Mouse (Mus musculus): Measurements from ENCODE around the gene Acer3.
A peak's percentile ranks its signal among the peaks of the same experiment; 100 is the strongest.

Acer3 gene

DNA sequence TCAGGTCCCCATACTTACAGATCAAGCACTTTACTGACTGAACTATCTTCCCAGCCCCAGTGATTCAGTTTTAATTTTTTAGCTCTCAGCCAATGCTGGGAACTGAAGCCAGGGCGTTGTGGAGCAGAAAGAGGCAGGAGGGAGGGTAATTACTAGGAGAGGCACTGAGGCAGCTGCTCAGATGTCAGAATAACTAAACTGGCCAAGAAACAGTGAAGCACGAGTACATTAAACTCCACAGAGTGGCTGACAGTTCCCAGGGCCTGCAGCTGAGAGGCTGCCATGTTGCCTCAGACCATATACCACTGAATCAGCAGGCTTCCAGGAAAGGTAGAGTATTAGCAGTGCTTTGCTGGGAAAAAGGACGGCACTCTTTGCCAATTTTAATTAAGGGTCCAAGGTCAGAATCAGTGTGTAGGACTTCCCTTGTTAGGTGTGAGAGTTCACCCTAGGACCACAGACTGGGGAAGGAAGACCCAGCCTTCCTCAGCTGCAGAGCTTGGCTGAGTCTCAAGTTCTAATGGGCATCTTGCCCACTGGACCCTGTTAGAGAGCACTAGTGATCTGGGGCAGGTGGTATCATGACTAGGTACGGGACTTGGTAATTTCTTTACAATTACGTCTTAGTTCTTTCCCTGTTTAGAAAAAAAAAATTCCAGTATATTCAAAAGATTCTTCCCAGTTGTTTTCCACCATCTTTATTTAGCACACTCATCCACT is 11.8 kb upstream of the Acer3 start:
- DNase-seq, result no peak

DNA sequence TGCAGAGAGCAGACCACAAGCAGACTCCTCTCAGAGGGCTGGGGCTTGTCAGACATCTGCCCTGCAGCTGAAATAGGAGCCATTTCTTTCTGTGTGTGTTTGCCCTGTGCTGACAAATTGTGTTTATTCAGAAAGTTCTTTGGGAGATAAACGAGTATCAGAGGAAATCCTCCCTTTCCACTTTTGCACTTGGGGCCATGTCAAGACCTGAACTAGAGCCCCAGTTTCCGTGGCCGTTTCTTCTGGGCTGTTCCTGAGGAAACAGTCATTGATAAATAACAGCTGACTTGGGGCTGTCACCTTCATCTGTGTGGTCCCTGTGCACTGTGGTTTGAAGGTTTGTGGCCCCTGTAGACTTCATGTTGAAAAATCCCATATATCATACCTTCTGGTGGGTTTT is 10.9 kb upstream of the Acer3 start:
- DNase-seq, result no peak

DNA sequence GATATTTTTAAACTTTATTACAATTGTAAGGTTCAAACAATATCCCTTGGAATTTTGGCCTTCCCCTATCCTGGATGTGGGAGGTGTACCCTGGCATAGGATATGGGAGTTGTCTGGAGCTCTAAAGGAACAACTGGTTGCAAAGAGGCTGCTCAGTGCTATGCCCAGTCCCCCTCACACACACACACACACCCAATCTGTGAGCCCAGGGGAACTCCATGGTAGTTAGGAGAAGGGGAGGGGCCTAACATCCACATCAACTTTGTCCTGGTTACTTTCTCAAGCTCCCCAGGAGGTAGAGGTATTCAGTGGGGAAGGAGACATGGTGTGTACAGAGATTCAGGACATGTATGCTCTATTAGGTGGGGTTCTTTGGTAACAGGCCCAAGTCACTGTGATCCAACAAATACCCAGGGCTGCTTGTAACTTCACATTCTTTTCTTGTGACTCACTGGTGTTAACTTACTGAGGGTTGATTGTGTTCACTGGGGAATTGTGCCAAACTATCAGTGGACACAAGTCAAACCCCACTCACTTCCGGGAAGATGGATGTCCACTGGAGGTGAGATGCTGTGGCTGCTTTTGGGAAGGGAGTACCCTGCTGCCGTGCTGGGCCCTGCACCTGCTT is 9.5 kb upstream of the Acer3 start:
- no peak for DNase-seq

DNA sequence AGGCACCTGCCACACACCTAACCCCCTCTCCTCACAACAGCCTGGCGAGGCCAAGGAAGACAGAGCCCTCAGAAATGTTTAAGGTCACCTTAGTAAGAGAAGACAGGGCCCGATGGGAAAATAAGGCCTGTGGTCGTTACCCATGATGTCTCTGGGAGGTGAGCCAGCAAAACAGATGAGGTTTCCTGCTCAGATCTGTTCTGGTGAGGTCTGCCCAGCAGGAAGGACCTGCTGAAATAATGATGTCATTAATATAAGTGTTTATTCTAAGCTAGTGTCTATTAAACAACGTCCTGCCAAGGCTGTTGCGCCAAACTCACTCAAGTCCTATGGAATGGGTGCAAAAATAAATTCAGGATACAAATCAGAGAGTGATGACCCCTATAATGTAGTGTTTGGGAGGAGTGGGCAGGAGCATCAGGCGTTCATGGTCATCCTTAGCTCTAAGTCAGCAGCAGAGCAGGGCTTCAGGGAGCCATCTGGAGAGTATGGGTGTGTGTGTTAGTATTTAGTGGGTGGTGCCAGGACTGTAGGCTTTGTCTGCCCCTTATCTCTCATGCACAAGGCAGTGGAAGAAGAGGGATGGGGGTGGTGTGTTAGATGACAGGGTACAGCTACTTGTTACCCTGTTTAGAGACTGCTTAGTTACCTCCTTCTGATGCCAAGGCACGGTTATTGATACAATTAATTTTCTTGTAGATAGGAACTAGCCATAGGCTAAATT is 8.8 kb upstream of the Acer3 start:
- no peak for DNase-seq

DNA sequence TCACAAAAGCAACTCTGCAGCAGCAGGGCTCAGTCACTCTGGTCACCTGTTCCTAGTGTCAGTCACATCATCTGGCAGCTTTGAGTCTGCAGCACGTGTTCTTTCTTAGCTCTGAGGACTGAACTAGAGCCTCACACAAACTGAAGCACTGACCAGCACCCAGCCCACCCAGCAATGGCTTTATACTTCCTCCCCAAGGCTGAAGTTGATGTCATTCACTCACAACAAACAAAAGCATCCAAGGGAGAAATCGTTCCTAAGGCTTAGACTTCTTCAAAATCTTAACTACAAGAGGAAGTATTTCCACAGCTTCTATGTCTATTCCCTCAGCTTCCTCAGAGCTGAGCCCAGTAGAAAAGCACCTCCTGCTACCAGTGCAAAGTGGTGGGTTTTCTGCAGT is 7.3 kb upstream of the Acer3 start:
- no peak for DNase-seq

DNA sequence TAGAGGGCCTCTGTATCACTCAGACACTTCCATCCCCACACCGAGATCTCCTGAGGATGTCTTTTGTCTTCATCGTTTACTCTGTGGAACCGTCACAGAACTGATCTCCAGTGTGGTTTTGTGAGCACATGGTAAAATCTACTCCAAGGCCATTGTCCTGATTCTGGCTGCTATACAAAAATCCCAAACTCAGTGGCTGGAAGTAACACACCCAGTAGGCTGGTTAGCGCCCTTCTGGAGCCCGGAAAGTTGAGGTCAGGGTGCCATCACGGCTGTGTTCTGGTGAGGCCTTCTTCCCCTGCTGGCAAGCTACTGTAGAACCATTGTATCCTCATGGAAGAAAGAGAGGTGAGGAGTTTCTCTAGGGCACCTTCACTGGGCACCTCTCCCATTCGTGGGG is 5.0 kb upstream of the Acer3 start:
- no peak for DNase-seq

DNA sequence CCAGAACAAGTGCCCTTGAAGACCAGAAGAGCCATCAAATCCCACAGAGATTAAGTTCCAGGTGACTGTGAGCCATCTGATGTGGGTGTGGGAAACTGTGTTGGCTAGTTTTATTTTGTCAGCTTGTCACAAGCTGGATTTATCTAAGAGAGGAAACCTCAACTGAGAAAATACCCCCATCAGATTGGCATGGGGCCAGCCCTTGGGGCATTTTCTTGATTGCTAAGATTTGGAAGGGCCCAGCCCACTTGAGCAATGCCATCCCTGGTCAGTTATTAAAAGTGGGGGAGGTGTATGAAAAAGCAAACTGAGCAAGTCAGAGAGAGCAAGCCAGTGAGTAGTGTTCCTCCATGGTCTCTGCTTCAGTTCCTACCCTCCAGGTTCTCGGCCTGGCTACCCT is 3.2 kb upstream of the Acer3 start:
- DNase-seq, result no peak

DNA sequence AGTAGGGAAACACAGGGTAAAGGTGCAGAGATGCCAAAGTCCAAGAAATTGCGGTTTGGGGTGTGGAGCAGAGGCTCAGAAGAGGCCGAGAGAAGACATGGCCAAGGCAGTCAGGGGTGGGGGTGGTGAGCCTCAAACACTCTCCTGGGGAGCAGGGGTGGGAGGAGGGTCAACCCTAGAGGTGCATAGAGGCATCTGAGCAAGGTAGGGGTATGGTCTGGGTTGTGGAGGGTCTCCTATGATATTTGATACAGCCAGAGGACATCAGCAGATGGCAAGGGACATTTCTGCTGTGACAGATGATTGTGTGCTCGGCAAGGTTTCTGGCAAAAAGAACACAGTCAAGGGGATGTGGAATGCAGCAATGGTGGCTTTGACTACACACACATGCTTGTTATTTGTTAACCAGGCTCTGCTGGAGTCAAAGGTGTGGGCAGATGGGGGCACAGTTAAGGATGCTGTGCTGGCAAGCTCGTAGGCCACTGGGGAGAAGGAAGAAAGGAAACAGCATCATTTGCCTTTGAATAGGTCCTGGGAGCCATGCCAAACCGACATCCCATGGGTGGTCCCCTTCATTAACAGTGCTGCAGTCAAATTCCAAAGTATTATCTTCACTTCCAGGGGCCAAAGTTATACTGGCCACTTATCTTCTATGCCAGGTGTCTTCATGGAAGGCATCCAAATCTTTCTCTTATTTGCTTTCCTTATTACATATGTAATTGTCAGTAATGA is 2.4 kb upstream of the Acer3 start:
- DNase-seq, result no peak

DNA sequence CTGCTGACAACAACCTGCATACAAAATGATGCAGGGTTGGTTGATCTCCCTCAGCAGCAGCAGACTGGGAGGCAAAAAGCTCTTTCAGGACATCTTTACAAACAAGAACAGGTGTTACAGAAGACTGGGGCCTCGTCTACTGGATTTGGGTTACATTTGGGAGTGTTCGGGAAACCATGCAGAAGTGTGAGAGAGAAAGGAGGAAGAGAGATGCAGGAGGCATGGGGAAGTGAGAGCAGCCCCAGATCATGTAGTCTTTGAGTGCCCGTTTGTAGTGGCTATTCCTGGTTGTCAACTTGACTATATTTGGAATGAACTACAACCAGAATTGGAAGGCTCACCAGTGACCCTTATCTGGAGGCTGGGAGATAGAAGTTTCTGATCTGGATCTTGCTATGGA is 1.4 kb upstream of the Acer3 start:
- DNase-seq, result no peak

DNA sequence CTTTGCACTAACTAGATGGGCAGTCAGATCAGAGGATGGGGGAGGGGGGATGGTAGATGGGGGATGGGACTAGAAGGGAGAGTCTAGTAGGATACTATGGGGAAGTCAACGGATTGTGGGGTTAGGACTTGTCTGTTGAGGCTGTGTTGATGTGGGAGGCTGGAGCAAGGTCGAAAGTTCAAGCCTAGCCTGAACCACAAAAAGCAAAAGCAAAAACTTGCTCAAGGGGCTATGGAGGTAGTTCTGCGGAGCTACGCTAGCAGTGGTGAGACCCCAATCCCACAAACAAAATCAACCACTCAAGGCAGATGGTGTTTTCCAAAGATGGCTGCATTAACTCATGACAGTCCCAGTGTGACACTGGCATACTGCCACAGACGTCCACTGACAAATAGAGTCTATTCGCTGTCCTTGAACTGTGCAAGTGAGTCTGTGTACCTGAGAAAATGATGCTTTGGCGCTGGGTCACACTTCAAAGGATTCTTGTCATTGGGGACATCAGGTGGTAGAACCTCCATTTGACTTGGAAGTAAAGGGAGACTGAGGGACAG is 927 bp downstream of the Acer3 start:
- no peak for DNase-seq

DNA sequence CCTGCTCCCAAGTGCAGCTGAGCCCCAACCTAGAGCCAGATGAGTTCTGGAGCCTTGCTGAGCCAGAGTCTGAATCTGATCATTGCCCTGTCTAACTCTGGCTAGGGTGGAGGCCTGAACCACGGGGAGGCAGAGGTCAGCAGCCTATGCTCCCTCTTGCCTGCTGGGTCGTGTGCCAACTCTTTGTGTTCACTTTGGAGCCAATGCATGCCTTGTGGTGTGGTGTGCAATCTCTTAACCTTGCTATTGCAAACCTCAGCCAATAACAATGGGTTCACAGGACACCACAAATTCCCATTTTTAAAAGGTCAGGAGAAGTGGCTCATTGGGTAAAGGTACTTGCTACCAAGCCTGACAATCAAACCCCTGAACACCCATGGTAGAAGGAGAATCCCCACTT is 4.4 kb downstream of the Acer3 start:
- no peak for DNase-seq

DNA sequence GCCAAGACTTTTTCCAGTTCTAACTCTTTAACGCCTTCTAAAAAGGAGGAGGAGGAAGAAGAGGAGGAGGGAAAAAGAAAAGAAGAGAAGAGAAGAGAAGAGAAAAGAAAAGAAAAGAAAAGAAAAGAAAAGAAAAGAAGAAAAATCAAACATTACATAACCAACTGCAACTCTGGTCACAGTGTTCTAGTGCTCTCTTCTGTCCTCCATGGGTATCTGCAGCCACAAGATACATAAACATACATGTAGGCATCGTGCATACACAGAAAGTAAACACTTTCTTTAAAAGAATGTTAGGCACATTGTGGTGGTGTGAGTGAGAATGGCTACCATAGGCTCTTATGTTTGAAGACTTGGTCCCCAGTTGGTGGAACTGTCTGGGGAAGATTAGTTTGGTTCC is 5.9 kb downstream of the Acer3 start:
- no peak for DNase-seq

DNA sequence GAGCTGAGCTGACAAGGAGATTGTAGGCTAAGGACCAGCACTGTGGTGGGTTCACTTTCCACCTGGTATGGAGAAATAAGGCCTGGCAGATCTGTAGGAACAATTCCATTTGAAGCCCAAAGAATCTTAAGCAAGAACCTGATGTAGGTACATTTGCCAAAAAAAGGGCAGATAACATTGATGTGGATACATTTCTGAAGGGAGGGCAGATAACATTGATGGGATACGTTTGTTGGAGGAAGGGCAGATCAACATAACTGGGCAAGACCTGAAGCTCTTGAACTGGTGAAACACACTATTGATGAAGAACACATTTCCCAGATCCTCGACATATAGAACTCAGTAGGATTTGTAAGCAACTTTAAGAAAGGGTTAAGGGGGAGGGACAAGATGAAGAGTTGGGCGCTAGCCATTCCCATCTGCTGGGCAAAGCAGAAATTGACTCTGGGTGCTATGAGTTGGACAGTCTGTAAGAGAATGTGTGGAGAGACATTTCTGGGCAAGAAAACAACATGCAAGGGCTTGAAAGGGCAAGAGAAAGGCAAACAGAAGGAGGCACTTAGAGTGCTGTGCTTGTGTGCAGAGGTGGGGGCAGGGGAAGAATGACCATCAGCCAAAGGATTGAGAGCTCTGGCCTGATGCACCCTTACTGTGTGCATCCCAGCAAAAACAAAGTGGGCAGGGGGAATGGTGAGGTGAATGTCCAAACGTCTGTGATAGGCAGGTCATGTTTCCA is 8.7 kb downstream of the Acer3 start:
- DNase-seq, result no peak

DNA sequence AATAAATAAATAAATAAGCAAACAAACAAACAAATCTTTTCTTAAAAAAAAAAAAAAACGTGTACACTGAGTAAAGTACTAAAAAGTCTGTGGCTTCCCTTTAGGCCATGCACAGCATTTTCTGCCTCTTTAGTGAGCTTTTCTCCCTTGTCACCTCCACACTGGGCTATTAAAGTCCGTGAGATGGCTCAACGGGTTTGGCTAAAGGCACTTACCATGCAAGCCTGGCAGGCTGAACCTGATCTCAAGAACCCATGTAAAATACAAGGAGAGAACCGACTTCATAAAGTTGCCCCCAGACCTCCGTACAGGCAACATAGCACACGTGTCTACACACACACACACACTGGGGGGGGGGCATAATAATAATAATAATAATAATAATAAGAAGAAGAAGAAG is 10.7 kb downstream of the Acer3 start:
- no peak for DNase-seq

DNA sequence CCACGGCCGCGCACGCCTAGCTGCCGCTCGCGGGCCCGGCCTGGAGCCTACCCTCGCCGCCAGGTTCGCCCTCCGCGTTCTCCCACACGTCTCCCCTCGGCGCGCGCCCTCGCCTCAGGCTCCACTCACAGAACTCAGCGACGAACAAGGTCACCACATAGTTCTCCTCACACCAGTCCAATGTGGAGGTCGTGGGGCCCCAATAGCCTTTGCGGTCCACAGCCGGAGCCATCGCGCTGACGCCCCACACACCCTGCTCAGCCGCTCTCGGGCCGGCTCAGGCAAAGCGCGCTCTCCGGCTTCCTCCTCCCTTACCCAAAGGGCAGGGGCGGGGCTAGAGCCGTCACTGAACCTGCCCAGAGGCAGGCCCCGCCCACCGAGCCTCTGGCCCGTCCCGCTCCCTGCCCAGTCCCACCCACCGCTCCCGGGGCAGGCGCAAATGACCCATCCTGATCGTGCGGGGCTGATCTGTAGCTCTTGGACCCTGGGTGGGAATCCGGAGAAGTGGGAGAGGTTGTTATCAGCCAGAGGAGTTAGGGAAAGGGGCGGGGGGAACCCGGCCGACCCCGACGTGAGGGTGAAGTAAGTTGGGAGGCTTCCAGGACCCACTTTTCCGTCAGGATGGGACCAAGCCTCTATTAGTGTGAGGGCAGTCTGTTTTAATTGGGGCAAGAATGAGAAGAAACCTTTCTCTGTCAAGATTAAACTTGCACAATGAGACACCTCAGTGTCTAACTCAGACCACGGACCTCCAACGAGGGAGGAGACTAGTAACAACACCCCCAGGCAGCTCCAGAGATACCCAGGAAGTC is 11.6 kb downstream of the Acer3 start:
- peak; percentile 98 for DNase-seq

DNA sequence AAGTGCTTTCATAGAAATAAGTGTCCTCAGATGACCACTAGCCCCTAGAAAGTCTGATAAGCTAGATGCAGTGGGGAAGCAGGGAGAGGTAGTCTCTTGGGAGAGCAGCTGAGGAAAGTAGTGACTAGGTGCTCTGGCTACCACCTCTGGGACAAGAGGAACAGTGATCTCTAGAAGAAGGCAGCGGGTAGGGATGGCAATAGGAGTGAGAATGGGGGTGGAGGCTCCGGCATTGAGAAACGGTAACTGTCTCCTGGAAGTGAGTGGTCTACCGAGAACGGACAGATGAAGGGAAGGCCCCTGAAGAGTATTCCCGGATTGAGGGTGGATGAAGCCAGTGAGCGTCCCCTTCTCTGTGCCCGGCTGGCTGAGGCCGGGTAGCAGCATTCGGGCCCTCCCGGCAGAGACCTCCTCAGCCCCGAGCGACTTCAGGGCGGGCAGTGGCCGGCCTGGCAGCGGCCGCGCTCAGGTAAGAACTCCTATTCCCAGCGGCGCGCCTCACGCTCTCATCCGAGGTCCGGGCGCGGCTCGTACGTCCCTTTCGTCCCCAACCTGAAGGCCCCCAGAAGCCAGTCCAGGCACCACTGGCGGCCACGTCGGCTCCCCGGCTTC is 12.3 kb downstream of the Acer3 start:
- DNase-seq, result no peak

DNA sequence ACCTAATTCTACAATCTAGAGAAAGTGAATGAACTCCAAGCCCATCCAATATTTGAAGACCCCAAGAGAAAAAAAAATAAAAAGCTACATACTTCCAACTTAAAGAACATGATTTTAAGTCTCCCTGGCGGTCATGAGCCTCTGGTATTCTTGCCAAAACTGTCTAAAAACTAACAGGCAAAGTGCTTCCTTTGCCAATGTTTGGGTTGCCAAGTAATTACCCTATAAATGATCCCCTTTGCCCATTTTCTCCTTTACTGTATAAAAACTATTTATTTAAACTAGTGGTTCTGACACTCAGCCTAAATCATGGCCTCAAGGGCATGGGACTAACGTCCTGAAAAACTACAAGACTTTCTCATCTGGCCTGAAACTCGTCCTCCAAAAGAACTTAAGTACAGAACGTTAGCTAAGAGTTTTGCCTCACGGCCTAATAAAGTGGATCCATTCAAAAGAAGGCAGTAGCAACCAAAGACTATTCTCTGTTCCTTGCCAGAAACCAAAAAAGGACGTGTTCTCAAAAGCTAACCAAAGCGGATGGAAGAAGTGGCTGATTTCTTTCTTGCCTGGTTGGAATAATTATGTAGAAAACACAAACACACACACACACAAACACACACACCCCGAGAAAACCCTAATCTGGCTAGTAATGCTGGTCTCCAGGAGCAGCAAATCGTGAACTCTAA is 12.9 kb downstream of the Acer3 start:
- no peak for DNase-seq

DNA sequence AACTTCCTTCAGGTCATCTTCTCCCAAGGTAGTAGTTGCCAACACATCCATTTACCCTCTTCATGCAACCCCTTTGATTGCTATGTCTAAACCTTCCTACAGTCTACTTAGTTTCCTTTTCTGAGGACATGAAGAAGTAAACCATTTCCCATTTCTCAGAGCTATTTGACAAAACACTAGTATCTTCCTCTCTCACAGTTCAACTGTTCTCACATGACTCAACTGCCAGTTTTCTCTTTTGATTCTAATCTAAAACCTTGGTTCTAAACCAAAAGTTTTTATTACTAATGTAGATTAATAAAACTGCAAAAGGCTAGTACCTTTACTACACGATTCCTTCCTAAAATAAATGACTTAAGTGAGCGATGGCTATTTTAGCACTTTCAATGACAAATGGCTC is 13.6 kb downstream of the Acer3 start:
- no peak for DNase-seq

DNA sequence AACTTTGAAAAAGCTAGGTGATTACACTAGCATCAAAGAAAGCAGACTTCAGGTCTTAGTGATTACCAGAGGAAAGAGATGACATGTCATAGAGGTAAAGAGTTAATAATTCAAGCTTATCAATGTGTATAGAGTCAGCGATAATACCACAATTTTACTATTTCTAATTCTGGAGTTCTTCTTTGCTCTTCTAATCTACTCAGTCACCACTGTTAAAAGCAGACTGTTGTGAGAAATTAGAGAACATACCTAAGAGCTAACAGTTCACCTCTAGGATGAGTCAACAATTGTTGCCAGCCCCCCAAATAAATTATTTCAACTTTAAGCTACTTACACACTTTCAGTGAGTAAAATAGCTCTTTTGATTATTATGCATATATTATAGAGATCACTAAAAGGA is 28.1 kb downstream of the Acer3 start:
- no peak for DNase-seq

DNA sequence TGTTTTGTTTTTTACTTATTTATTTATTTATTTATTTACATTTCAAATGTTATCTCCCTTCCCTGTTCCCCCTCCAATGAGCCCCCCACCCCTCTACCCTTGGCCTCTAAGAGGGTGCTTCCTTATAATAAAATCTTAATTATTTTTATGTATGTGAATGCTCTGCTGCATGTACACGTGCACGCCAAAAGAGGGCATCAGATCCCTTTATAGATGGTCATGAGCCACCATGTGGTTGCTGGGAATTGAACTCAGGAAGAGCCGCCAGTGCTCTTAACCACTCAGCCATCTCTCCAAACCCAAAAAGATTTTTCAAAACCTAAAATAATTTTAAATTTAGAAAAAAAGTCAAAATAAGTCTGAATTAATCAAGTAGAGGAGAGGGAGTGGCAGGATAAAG is 31.4 kb downstream of the Acer3 start:
- peak; percentile 28 for DNase-seq

DNA sequence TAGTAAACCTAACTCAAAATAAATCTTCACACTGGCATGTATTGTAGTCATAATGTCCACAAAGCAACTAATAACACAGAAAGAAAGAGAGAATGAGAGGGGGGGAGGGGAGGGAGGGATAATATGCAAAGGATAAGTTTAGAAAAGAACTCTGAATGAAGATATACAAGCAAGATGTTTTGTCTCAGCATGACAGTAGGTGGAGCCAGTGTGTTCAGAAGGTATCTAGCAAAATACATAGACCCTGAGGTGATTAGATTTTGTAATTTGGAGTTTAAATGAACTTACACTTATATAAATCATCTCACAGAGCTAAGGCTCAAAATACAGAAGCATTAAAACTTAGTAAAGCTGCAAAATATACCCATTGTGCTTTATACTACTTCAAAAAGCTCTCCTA is 44.7 kb downstream of the Acer3 start:
- no peak for DNase-seq

Measured in thymus, postnatal 4 days (tissue).